Mouse (Mus musculus) adrenal gland, adult 18-20 months (tissue): ENCODE data around the gene Olfr545. TPM values are rescaled to one million over a fixed set of nuclear protein-coding genes. Genes with fewer than 3 reads are reported as not detected.

Experiments
- DNase-seq, 2 experiments: peaks; one replicate each; pipeline ENCODE4 v3.0.0; 2021 to 2022; ENCODE audit warnings: low spot score in 2 of 2
- total RNA-seq, 2 experiments: library from RNA; stranded (reverse); gene quantifications; 1 replicate in 1 of 2; 2 replicates in 1 of 2; pipeline ENCODE4 v1.2.3; 2021

Gene Olfr545
- total RNA-seq, 2 experiments from 2014 or later, result not detected

GRCm38 (mm10) chr7:102479368-102480078, 19.9 kb downstream of the Olfr545 start:
- peak; percentile 51 to 63 for DNase-seq

DNA sequence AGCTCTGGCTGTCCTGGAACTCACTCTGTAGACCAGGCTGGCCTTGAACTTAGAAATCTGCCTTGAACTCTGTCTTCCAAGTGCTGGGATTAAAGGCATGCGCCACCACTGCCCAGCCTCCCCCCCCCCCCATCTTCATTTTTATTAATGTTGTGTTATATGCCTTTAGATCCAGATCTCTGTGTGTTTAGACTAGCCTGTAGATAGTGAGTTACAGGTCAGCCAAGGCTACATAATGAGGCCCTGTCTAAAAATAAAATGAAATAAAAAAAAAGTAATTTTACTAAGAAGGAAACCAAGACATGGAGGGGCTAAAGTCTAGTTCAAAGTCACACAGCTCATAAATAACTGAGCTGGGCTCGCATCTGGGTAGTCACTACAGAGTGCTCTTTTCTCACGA, 20.4 kb downstream of the Olfr545 start:
- DNase-seq, result no peak

GRCm38 (mm10) chr7:102478425-102478824, 20.9 kb downstream of the Olfr545 start:
- DNase-seq, result no peak

DNA sequence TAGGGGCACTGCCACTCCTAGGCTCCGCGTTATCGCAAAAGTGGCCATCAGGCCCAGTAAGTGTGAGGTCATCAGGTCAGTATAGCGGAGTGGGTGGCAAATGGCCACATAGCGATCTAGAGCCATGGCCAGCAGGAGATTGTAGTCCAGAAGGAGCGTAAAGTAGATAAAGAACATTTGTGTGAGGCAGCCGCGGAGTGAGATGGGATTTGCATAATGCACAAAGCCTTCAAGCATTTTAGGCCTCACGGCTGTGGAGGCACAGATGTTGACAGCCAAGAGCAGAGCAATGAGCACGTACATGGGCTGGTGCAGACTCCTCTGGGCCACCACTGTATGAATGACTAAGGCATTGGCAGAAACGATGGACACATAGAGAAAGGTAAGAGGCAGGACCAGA, 22.0 kb downstream of the Olfr545 start:
- DNase-seq, result no peak

GRCm38 (mm10) chr7:102476601-102477000, 22.8 kb downstream of the Olfr545 start:
- DNase-seq, result no peak

DNA sequence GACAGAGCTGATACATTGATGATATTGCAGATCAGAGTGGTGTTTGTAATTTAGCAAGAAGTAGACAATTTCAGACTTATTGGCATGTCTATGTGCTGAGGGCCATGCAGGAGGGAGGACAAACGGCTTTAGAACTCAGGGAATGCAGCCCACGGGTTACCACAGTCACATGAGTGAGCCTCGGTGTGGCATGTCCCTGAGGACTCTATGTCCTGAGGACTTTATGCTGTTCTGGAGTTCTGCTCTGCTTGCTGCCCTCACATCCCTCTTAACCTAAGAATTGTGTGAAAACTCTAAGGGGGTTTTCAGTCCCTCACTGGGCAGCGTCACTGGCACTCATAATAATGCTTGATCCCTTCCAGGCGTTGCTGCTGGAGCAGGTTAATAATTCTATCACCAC, 26.7 kb downstream of the Olfr545 start:
- no peak for DNase-seq

- DNase-seq, result no peak
Measured at GRCm38 (mm10) chr7:102467566-102467965, 31.8 kb downstream of the Olfr545 start.

- no peak for DNase-seq
Measured at GRCm38 (mm10) chr7:102458618-102459380, 40.6 kb downstream of the Olfr545 start.

GRCm38 (mm10) chr7:102446438-102446837, 52.9 kb downstream of the Olfr545 start:
- DNase-seq, result no peak

DNA sequence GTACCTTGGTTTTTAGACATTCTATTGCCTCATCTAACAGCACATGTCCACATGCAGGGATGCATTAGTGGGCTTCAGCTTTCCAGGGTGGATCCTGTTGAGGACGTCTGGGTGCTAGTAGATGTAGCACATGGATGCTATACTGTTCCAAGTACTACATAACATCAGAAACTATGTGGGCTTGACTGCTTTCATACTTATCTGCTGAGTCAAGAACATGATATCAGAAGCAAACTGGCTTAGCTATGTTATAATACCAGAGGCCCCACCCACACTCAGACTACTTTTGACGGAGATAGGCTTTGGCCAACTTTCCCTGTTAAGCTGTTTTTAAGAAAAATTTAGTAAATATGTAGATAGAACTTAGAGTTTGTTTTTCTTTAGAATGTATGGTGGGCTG, 55.1 kb downstream of the Olfr545 start:
- no peak for DNase-seq

DNA sequence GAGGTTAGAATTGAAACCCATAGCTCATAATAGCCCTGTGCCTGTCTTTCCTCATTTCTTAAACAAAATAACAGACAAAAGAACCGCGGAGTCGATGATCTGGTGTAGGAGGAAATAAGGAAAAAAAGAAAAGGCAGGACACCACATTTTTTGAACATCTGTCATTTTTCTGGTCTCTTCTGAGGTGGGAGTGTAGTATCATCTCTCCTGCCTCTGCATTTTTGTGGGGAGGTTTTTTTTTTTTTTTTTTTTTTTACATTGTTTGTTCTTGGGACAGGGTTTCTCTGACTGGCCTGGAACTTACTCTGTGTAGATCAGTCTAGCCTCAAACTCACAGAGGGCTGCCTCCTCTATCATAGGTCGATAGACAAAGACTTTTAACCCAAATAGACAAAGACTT, 56.9 kb downstream of the Olfr545 start:
- no peak for DNase-seq

GRCm38 (mm10) chr7:102441657-102442391, 57.5 kb downstream of the Olfr545 start, which contains the start of gene Rrm1:
Rrm1 (plus strand) TSS chr7:102441695.
- DNase-seq, result peak; percentile 88 to 91

Other genes starting within 250 kb of the Olfr545 start
- gene Rhog, start 243.5 kb downstream of the Olfr545 start, total RNA-seq, result 10 to 100 TPM; 43.5 to 55.7 TPM
- gene Stim1, start 231.8 kb downstream of the Olfr545 start, total RNA-seq, result 10 to 100 TPM; 74.0 to 77.1 TPM
- 10 to 100 TPM; 13.9 to 15.4 TPM for gene Rrm1, start 57.9 kb downstream of the Olfr545 start, total RNA-seq
- not detected for gene Olfr543, start 17.9 kb downstream of the Olfr545 start, total RNA-seq
- gene Olfr544, start 11.3 kb downstream of the Olfr545 start, total RNA-seq, result not detected
- gene Olfr547, start 35.2 kb upstream of the Olfr545 start, total RNA-seq, result not detected
- not detected for gene Olfr548-ps1, start 41.3 kb upstream of the Olfr545 start, total RNA-seq
- gene Olfr549, start 50.3 kb upstream of the Olfr545 start, total RNA-seq, result not detected
- gene Trim21, start 65.9 kb upstream of the Olfr545 start, total RNA-seq, result 10 to 100 TPM; 12.1 to 14.6 TPM
- gene Olfr550, start 71.9 kb upstream of the Olfr545 start, total RNA-seq, result not detected
- not detected for gene Olfr551, start 92.3 kb upstream of the Olfr545 start, total RNA-seq
- gene Olfr552, start 98.2 kb upstream of the Olfr545 start, total RNA-seq, result under 1 TPM in 1 of 2 experiments, not detected in 1; 0.10 TPM
- gene Olfr553, start 118.6 kb upstream of the Olfr545 start, total RNA-seq, result not detected
- not detected for gene Olfr554, start 138.9 kb upstream of the Olfr545 start, total RNA-seq
- gene Olfr555, start 159.2 kb upstream of the Olfr545 start, total RNA-seq, result not detected
- gene Olfr556, start 165.3 kb upstream of the Olfr545 start, total RNA-seq, result not detected
- 1 to 10 TPM; 7.8 to 9.1 TPM for gene Trim68, start 187.8 kb upstream of the Olfr545 start, total RNA-seq
- not detected for gene Olfr557, start 196.3 kb upstream of the Olfr545 start, total RNA-seq
- under 1 TPM; 0.36 to 0.45 TPM for gene Olfr558, start 202.6 kb upstream of the Olfr545 start, total RNA-seq
- not detected for gene Olfr33, start 219.5 kb upstream of the Olfr545 start, total RNA-seq
- not detected for gene Olfr559, start 227.9 kb upstream of the Olfr545 start, total RNA-seq